Mouse (Mus musculus) stomach, embryonic 16.5 days (tissue): ENCODE measurements at regions not wholly inside any gene's neighbourhood (a gene's known extent, or its start where the extent isn't known, plus 50 kb on each side); places are given as distances from the start of the nearest gene placed in this dataset.

Source experiments
- ATAC-seq: fragments of 200-750 bp; cut with Nextera tagmentation; 2 replicates; pipeline ENCODE4 v1.8.0; 2017; ENCODE audit warnings: moderate number of reproducible peaks, moderate TSS enrichment; ENCODE audit not compliant: insufficient read depth, low FRiP score
- H3K27ac ChIP-seq: fragments of 300-500 bp; sonication (generic); 2 replicates; pipeline ENCODE4 v1.5.1; 2014; ENCODE audit warnings: low read length
- H3K27me3 ChIP-seq: fragments of 300-500 bp; sonication (generic); 2 replicates; pipeline ENCODE4 v1.6.1; 2014; ENCODE audit warnings: low read length, control low read depth, mixed read lengths; ENCODE audit not compliant: control insufficient read depth, insufficient read depth
- H3K36me3 ChIP-seq: fragments of 300-500 bp; sonication (generic); 2 replicates; pipeline ENCODE4 v1.6.1; 2014; ENCODE audit warnings: low read length; ENCODE audit not compliant: control insufficient read depth, insufficient read depth
- H3K4me1 ChIP-seq: fragments of 300-500 bp; sonication (generic); 2 replicates; pipeline ENCODE4 v1.6.1; 2014; ENCODE audit warnings: low read length, control low read depth, mixed read lengths; ENCODE audit not compliant: control insufficient read depth, insufficient read depth
- H3K4me2 ChIP-seq: fragments of 300-500 bp; sonication (generic); 2 replicates; pipeline ENCODE4 v1.6.1; 2014; ENCODE audit warnings: low read depth, low read length, mixed read lengths
- H3K4me3 ChIP-seq: fragments of 300-500 bp; sonication (generic); replicated peaks from 2 replicates; pipeline ENCODE4 v1.5.1; 2014; ENCODE audit warnings: mild to moderate bottlenecking, low read length
- H3K9ac ChIP-seq: fragments of 300-500 bp; sonication (generic); 2 replicates; pipeline ENCODE4 v1.6.1; 2014; ENCODE audit warnings: low read length
- H3K9me3 ChIP-seq: fragments of 300-500 bp; sonication (generic); replicated peaks from 2 replicates; pipeline ENCODE4 v1.6.1; 2016; ENCODE audit warnings: low read length, control low read depth; ENCODE audit not compliant: control insufficient read depth
- WGBS: fragments of 180-500 bp; shearing (Covaris S2); extraction: QIAGEN DNeasy Blood & Tissue Kit; methylation state at CpG from one replicate; pipeline ENCODE4 v1.1.7; 2014; 5-methylcytosine and 5-hydroxymethylcytosine counted together

GRCm38 (mm10) chr8:10758151-10758550 is 250.1 kb downstream of the Irs2 start:
- H3K27me3 ChIP-seq, result no peaks in the 10 kb centered on the region
- no peak overlapping the region for H3K4me3 ChIP-seq
- no peak for ATAC-seq
- no peak overlapping the region for H3K27ac ChIP-seq
- no peak overlapping the region for H3K9ac ChIP-seq
- no peak overlapping the region for H3K4me2 ChIP-seq
- 82% methylated on average over 4 of the region's 4 CpGs for WGBS
- H3K9me3 ChIP-seq, result no peaks in the 10 kb centered on the region
- H3K4me1 ChIP-seq, result peaks cover 19% of the 10 kb centered on the region
- H3K36me3 ChIP-seq, result no peaks in the 10 kb centered on the region

- Histone ChIP-seq H3K4me3 (no peak overlapping the region), H3K36me3 (no peaks in the 10 kb centered on the region), H3K27me3 (no peaks in the 10 kb centered on the region), H3K27ac (no peak overlapping the region), H3K4me1 (peaks cover 2% of the 10 kb centered on the region; the same call in 1 of the 2 replicates), H3K4me2 (no peak overlapping the region), H3K9ac (no peak overlapping the region), H3K9me3 (no peaks in the 10 kb centered on the region)
- no peak for ATAC-seq
- 72% methylated on average over 4 of the region's 4 CpGs for WGBS
These were observed 253.3 kb downstream of the Irs2 start for GRCm38 (mm10) chr8:10754986-10755308.

- 70% methylated on average over 13 of the region's 13 CpGs for WGBS
- H3K9ac ChIP-seq, result no peak overlapping the region
- no peak for ATAC-seq
- no peaks in the 10 kb centered on the region; the same call in 1 of the 2 replicates for H3K4me1 ChIP-seq
- H3K4me3 ChIP-seq, result no peak overlapping the region
- no peaks in the 10 kb centered on the region for H3K9me3 ChIP-seq
- H3K36me3 ChIP-seq, result no peaks in the 10 kb centered on the region
- H3K27ac ChIP-seq, result no peak overlapping the region
- no peak overlapping the region for H3K4me2 ChIP-seq
- no peaks in the 10 kb centered on the region for H3K27me3 ChIP-seq
These were observed 253.8 kb downstream of the Irs2 start for GRCm38 (mm10) chr8:10754232-10754985.

GRCm38 (mm10) chr8:10753056-10753455 is 255.2 kb downstream of the Irs2 start:
- Histone ChIP-seq H3K36me3 (no peaks in the 10 kb centered on the region), H3K4me2 (no peak overlapping the region), H3K4me1 (no peaks in the 10 kb centered on the region; the same call in 1 of the 2 replicates), H3K27ac (no peak overlapping the region), H3K4me3 (no peak overlapping the region), H3K9ac (no peak overlapping the region), H3K27me3 (no peaks in the 10 kb centered on the region), H3K9me3 (no peaks in the 10 kb centered on the region)
- no peak for ATAC-seq
- 81% methylated on average over 6 of the region's 6 CpGs for WGBS

- Histone ChIP-seq H3K9ac (no peak overlapping the region), H3K36me3 (no peaks in the 10 kb centered on the region), H3K4me1 (no peaks in the 10 kb centered on the region; the same call in 1 of the 2 replicates), H3K9me3 (no peaks in the 10 kb centered on the region), H3K27me3 (no peaks in the 10 kb centered on the region), H3K4me3 (no peak overlapping the region), H3K4me2 (no peak overlapping the region), H3K27ac (no peak overlapping the region)
- no peak for ATAC-seq
- 69% methylated on average over 2 of the region's 2 CpGs for WGBS
These were observed 261.1 kb downstream of the Irs2 start for GRCm38 (mm10) chr8:10747150-10747549.

GRCm38 (mm10) chr8:10743241-10743640 is 265.0 kb downstream of the Irs2 start:
- no peaks in the 10 kb centered on the region for H3K27me3 ChIP-seq
- no peak overlapping the region for H3K4me2 ChIP-seq
- no peak overlapping the region for H3K27ac ChIP-seq
- no peaks in the 10 kb centered on the region for H3K36me3 ChIP-seq
- no peaks in the 10 kb centered on the region for H3K4me1 ChIP-seq
- H3K4me3 ChIP-seq, result no peak overlapping the region
- no peaks in the 10 kb centered on the region for H3K9me3 ChIP-seq
- no peak for ATAC-seq
- H3K9ac ChIP-seq, result no peak overlapping the region
- WGBS, result 71% methylated on average over 6 of the region's 6 CpGs

GRCm38 (mm10) chr8:10740837-10741236 is 267.4 kb downstream of the Irs2 start:
- Histone ChIP-seq H3K4me2 (no peak overlapping the region), H3K27ac (no peak overlapping the region), H3K9ac (no peak overlapping the region), H3K27me3 (no peaks in the 10 kb centered on the region), H3K9me3 (no peaks in the 10 kb centered on the region), H3K36me3 (no peaks in the 10 kb centered on the region), H3K4me1 (no peaks in the 10 kb centered on the region), H3K4me3 (no peak overlapping the region)
- WGBS, result 90% methylated on average over 3 of the region's 3 CpGs
- no peak for ATAC-seq

GRCm38 (mm10) chr8:10738486-10739081 is 269.7 kb downstream of the Irs2 start:
- Histone ChIP-seq H3K27me3 (no peaks in the 10 kb centered on the region), H3K4me1 (no peaks in the 10 kb centered on the region), H3K9me3 (no peaks in the 10 kb centered on the region), H3K36me3 (no peaks in the 10 kb centered on the region), H3K4me3 (no peak overlapping the region), H3K9ac (no peak overlapping the region), H3K27ac (no peak overlapping the region), H3K4me2 (no peak overlapping the region)
- ATAC-seq, result no peak
- WGBS, result 63% methylated on average over 11 of the region's 11 CpGs

- Histone ChIP-seq H3K4me1 (no peaks in the 10 kb centered on the region), H3K27me3 (no peaks in the 10 kb centered on the region), H3K27ac (no peak overlapping the region), H3K4me3 (no peak overlapping the region), H3K9ac (no peak overlapping the region), H3K36me3 (no peaks in the 10 kb centered on the region), H3K4me2 (no peak overlapping the region), H3K9me3 (no peaks in the 10 kb centered on the region)
- WGBS, result 47% methylated on average over 4 of the region's 4 CpGs
- ATAC-seq, result no peak
These were observed 273.5 kb downstream of the Irs2 start for GRCm38 (mm10) chr8:10734746-10735145.
